Mouse (Mus musculus): ENCODE data around the gene Ubald2. TPM values are rescaled to one million over a fixed set of nuclear protein-coding genes. Genes with fewer than 3 reads are reported as not detected.

The Ubald2 gene
- total and polyA plus RNA-seq, 3 experiments: 56.8 to 77.7 TPM; not detected in 1

GRCm38 (mm10) chr11:116477160-116477759 lies 43.4 kb downstream of the Ubald2 start:
- no peak overlapping the region for H3K4me3 ChIP-seq (ENCODE audit: control insufficient read depth in 1 of 2, insufficient read depth in 1 of 2, low read depth in 2 of 2, low read length in 2 of 2)
- no peaks in the 10 kb centered on the region for H3K27me3 ChIP-seq (ENCODE audit: control insufficient read depth in 1 of 2, insufficient read depth in 2 of 2, low read length in 2 of 2)
- TF ChIP-seq JUND (IDR thresholded peaks at IDR 0.05; ENCODE audit: low read depth, low read length) (no peak), MYC (IDR thresholded peaks at IDR 0.05; ENCODE audit: low read depth, low read length) (no peak), CTCF (IDR thresholded peaks at IDR 0.05 in 2 of 3, conservative IDR thresholded peaks at IDR 0.05 in 1 of 3; ENCODE audit: control insufficient read depth in 1 of 3, insufficient read depth in 1 of 3, low read depth in 2 of 3, low read length in 3 of 3, poor library complexity in 1 of 3, severe bottlenecking in 1 of 3) (no peak)
- H3K79me2 ChIP-seq (ENCODE audit: control insufficient read depth, insufficient read depth, low read length, poor library complexity): no peaks in the 10 kb centered on the region; the same call in 1 of the 2 replicates
- no peaks in the 10 kb centered on the region for H3K9me3 ChIP-seq (replicated peaks; ENCODE audit: insufficient read depth, low read length)
- DNase-seq (ENCODE audit: low read depth, low spot score): no peak
- H3K4me1 ChIP-seq (ENCODE audit: control insufficient read depth in 1 of 2, insufficient read depth in 2 of 2, low read length in 2 of 2): no peaks in the 10 kb centered on the region
- no peak overlapping the region for H3K9ac ChIP-seq (ENCODE audit: control insufficient read depth, low read depth, low read length, poor library complexity, severe bottlenecking)
- H3K36me3 ChIP-seq (ENCODE audit: control insufficient read depth in 1 of 2, insufficient read depth in 2 of 2, low read length in 2 of 2): peaks cover 0 to 26% of the 10 kb centered on the region in 2 experiments; a peak in 2 of 4 replicates
- no peak overlapping the region for H3K27ac ChIP-seq (ENCODE audit: control insufficient read depth, low read depth, low read length)

- H3K27ac ChIP-seq (ENCODE audit: control insufficient read depth, low read depth, low read length): no peak overlapping the region
- no peak overlapping the region for H3K4me3 ChIP-seq (ENCODE audit: control insufficient read depth in 1 of 2, insufficient read depth in 1 of 2, low read depth in 2 of 2, low read length in 2 of 2)
- H3K36me3 ChIP-seq (ENCODE audit: control insufficient read depth in 1 of 2, insufficient read depth in 2 of 2, low read length in 2 of 2): peaks cover 0 to 29% of the 10 kb centered on the region in 2 experiments; a peak in 2 of 4 replicates
- no peaks in the 10 kb centered on the region for H3K4me1 ChIP-seq (ENCODE audit: control insufficient read depth in 1 of 2, insufficient read depth in 2 of 2, low read length in 2 of 2)
- H3K27me3 ChIP-seq (ENCODE audit: control insufficient read depth in 1 of 2, insufficient read depth in 2 of 2, low read length in 2 of 2): no peaks in the 10 kb centered on the region
- no peak for DNase-seq (ENCODE audit: low read depth, low spot score)
- TF ChIP-seq EP300 (IDR thresholded peaks at IDR 0.05; ENCODE audit: low read depth in 1 of 2, low read length in 2 of 2) (no peak), MYB (IDR thresholded peaks at IDR 0.05; ENCODE audit: low read depth, low read length) (no peak), ETS1 (IDR thresholded peaks at IDR 0.05; ENCODE audit: low read depth, low read length) (no peak), POLR2A (IDR thresholded peaks at IDR 0.05; ENCODE audit: control insufficient read depth in 1 of 2, insufficient read depth in 1 of 2, low read depth in 1 of 2, low read length in 2 of 2, poor library complexity in 1 of 2) (no peak), MAFK (IDR thresholded peaks at IDR 0.05; ENCODE audit: borderline replicate concordance, low read depth, low read length) (no peak), MYC (IDR thresholded peaks at IDR 0.05; ENCODE audit: low read depth, low read length) (no peak), NRF1 (IDR thresholded peaks at IDR 0.05; ENCODE audit: insufficient read depth, low read depth, low read length, poor library complexity, severe bottlenecking) (no peak), CTCF (IDR thresholded peaks at IDR 0.05 in 2 of 3, conservative IDR thresholded peaks at IDR 0.05 in 1 of 3; ENCODE audit: control insufficient read depth in 1 of 3, insufficient read depth in 1 of 3, low read depth in 2 of 3, low read length in 3 of 3, poor library complexity in 1 of 3, severe bottlenecking in 1 of 3) (no peak), POLR2AphosphoS5 (IDR thresholded peaks at IDR 0.05; ENCODE audit: borderline replicate concordance, low read depth, low read length) (no peak), RCOR1 (IDR thresholded peaks at IDR 0.05; ENCODE audit: low read depth, low read length) (no peak), TCF12 (IDR thresholded peaks at IDR 0.05; ENCODE audit: low read depth, low read length) (no peak)
- H3K9ac ChIP-seq (ENCODE audit: control insufficient read depth, low read depth, low read length, poor library complexity, severe bottlenecking): no peak overlapping the region
- no peaks in the 10 kb centered on the region; the same call in 1 of the 2 replicates for H3K79me2 ChIP-seq (ENCODE audit: control insufficient read depth, insufficient read depth, low read length, poor library complexity)
- no peaks in the 10 kb centered on the region for H3K9me3 ChIP-seq (replicated peaks; ENCODE audit: insufficient read depth, low read length)
Measured at GRCm38 (mm10) chr11:116478978-116479377, 45.1 kb downstream of the Ubald2 start.

GRCm38 (mm10) chr11:116479832-116480231 lies 45.9 kb downstream of the Ubald2 start:
- no peak for DNase-seq (ENCODE audit: low read depth, low spot score)
- H3K4me1 ChIP-seq (ENCODE audit: control insufficient read depth in 1 of 2, insufficient read depth in 2 of 2, low read length in 2 of 2): no peaks in the 10 kb centered on the region
- H3K79me2 ChIP-seq (ENCODE audit: control insufficient read depth, insufficient read depth, low read length, poor library complexity): no peaks in the 10 kb centered on the region; the same call in 1 of the 2 replicates
- no peak overlapping the region for H3K27ac ChIP-seq (ENCODE audit: control insufficient read depth, low read depth, low read length)
- H3K9ac ChIP-seq (ENCODE audit: control insufficient read depth, low read depth, low read length, poor library complexity, severe bottlenecking): no peak overlapping the region
- no peak overlapping the region for H3K4me3 ChIP-seq (ENCODE audit: control insufficient read depth in 1 of 2, insufficient read depth in 1 of 2, low read depth in 2 of 2, low read length in 2 of 2)
- no peaks in the 10 kb centered on the region for H3K9me3 ChIP-seq (replicated peaks; ENCODE audit: insufficient read depth, low read length)
- no peak for TF ChIP-seq GATA1 (IDR thresholded peaks at IDR 0.05; ENCODE audit: low read depth, low read length)
- no peak for TF ChIP-seq USF2 (IDR thresholded peaks at IDR 0.05; ENCODE audit: borderline replicate concordance in 1 of 2, insufficient read depth in 1 of 2, low read depth in 1 of 2, low read length in 2 of 2)
- TF ChIP-seq POLR2AphosphoS2 (IDR thresholded peaks at IDR 0.05; ENCODE audit: low read length): no peak
- no peak for TF ChIP-seq USF1 (IDR thresholded peaks at IDR 0.05; ENCODE audit: low read depth, low read length)
- no peak for TF ChIP-seq UBTF (IDR thresholded peaks at IDR 0.05; ENCODE audit: borderline replicate concordance, insufficient read depth, low read depth, low read length)
- no peak for TF ChIP-seq ETS1 (IDR thresholded peaks at IDR 0.05; ENCODE audit: low read depth, low read length)
- TF ChIP-seq MYC (IDR thresholded peaks at IDR 0.05; ENCODE audit: low read depth, low read length): no peak
- TF ChIP-seq E2F4 (IDR thresholded peaks at IDR 0.05; ENCODE audit: borderline replicate concordance, low read depth, low read length): no peak
- no peak for TF ChIP-seq MYB (IDR thresholded peaks at IDR 0.05; ENCODE audit: low read depth, low read length)
- H3K27me3 ChIP-seq (ENCODE audit: control insufficient read depth in 1 of 2, insufficient read depth in 2 of 2, low read length in 2 of 2): no peaks in the 10 kb centered on the region
- peaks cover 0 to 32% of the 10 kb centered on the region in 2 experiments; a peak in 2 of 4 replicates for H3K36me3 ChIP-seq (ENCODE audit: control insufficient read depth in 1 of 2, insufficient read depth in 2 of 2, low read length in 2 of 2)
